Mouse (Mus musculus): ENCODE measurements around the gene Ass1. TPM values are rescaled to one million over a fixed set of nuclear protein-coding genes. Genes with fewer than 3 reads are reported as not detected.

Gene Ass1
- total and polyA plus RNA-seq, 3 experiments, result 4.9 to 6.5 (median 5.4) TPM

DNA sequence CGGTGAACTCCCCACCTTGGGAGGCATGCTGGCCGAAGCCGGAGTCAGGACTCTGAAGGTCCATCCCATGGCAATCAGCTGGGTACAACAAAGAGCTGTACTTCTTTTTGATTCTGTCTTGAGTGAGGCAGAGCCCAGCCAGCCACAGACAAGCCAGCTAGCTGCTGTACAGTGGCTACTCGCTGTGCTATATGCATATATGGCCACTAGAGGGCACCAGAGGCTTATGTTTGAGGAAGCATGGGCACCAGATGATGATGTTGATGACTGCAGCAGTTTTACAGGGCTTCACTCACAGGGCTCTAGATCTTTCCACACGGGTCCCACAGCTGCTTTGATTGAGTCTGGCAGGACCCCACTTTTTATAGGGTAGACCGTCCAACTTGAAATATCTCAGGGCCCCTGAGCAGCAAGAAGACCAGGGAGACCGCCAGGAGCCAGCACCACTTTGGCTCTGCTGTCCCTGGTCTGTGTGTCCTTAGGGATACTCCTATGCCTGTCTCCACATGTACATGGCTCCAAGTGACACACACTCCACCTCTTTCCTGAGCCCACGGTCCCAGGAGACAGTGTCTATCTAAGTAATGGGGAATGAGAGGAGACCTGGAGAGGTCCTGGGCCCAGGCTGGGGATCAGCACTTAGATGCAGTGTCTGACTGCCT is 13.0 kb downstream of the Ass1 start:
- peak; percentile 75 to 80 for DNase-seq
- TF ChIP-seq EP300 (IDR thresholded peaks at IDR 0.05; ENCODE audit: insufficient read depth, low read depth, low read length), result peak; percentile 81; the same call in 1 of the 2 replicates
- peak; percentile 99 for TF ChIP-seq CTCF (IDR thresholded peaks at IDR 0.05)
- no peak for TF ChIP-seq POLR2A (IDR thresholded peaks at IDR 0.05; ENCODE audit: insufficient read depth, low read depth, low read length)
- Histone ChIP-seq H3K9ac (ENCODE audit: low read depth, low read length) (no peak overlapping the region), H3K27ac (no peak overlapping the region), H3K4me3 (no peak overlapping the region), H3K79me2 (replicated peaks; ENCODE audit: control insufficient read depth, insufficient read depth, low read length) (no peaks in the 10 kb centered on the region), H3K4me1 (ENCODE audit: control insufficient read depth, insufficient read depth, low read length) (no peaks in the 10 kb centered on the region), H3K27me3 (ENCODE audit: control insufficient read depth, insufficient read depth, low read length) (no peaks in the 10 kb centered on the region), H3K36me3 (ENCODE audit: control insufficient read depth, insufficient read depth, low read length) (no peaks in the 10 kb centered on the region)
- WGBS, result 27% methylated on average over 8 of the region's 8 CpGs
- intact Hi-C loops (cut with DNase I), result loop anchor here (1.0 to 10.0 kb wide), 3 partner anchors 172 to 432 kb away; no protein-coding TSS in a partner anchor

DNA sequence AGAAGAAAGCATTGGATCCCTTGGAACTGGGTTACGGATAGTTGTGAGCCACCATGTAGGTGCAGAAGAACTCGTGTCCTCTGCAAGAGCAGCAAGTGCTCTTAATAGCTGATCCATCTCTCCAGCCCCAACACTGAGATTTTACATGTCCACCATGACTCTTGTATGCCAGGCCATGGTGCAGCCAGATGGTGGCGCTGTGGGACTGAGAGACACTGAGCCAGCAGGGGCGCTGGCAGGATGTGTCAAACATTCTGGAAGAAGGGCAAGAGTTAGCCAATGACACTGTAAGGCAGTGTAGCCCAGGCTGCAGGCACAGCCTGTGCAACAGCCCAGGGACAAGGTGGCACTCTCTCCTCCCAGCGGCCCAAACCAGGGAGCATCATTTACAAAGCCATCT is 14.2 kb downstream of the Ass1 start:
- intact Hi-C loops (cut with DNase I), result loop anchor here (10.0 kb wide), 1 partner anchor 301 kb away; no protein-coding TSS in a partner anchor
- H3K27me3 ChIP-seq (ENCODE audit: control insufficient read depth, insufficient read depth, low read length), result no peaks in the 10 kb centered on the region
- H3K4me3 ChIP-seq, result no peak overlapping the region
- no peaks in the 10 kb centered on the region for H3K36me3 ChIP-seq (ENCODE audit: control insufficient read depth, insufficient read depth, low read length)
- WGBS, result 37% methylated on average over 5 of the region's 5 CpGs
- no peaks in the 10 kb centered on the region for H3K4me1 ChIP-seq (ENCODE audit: control insufficient read depth, insufficient read depth, low read length)
- no peak overlapping the region for H3K9ac ChIP-seq (ENCODE audit: low read depth, low read length)
- no peak overlapping the region for H3K27ac ChIP-seq
- no peaks in the 10 kb centered on the region for H3K79me2 ChIP-seq (replicated peaks; ENCODE audit: control insufficient read depth, insufficient read depth, low read length)
- peak in 1 of 2 experiments; percentile 58 for DNase-seq
- TF ChIP-seq POLR2A (IDR thresholded peaks at IDR 0.05; ENCODE audit: insufficient read depth, low read depth, low read length) (no peak), CTCF (IDR thresholded peaks at IDR 0.05) (peak; percentile 75), EP300 (IDR thresholded peaks at IDR 0.05; ENCODE audit: insufficient read depth, low read depth, low read length) (no peak)

DNA sequence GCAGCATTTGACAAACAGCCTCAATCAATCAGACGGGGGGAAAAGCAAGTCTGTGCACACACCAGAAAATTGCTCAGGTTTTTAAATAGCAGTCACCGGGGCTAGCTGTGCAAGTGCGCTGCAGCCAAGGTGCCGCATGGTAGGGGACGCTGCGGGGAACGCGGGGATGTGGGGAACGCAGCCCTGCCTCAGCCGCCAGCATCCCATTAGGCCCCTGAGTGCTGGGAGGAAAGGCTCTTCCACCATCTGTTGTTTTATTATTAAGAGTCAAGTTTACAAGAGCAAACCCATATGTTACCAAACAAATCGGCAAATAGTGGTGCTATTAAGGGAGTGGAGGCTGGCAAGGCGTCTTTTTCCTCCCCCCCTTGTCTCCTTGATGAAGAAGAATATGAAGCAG is 19.2 kb downstream of the Ass1 start:
- no peak for DNase-seq
- 72% methylated on average over 12 of the region's 12 CpGs for WGBS
- Histone ChIP-seq H3K36me3 (ENCODE audit: control insufficient read depth, insufficient read depth, low read length) (no peaks in the 10 kb centered on the region), H3K27me3 (ENCODE audit: control insufficient read depth, insufficient read depth, low read length) (no peaks in the 10 kb centered on the region), H3K4me1 (ENCODE audit: control insufficient read depth, insufficient read depth, low read length) (no peaks in the 10 kb centered on the region), H3K9ac (ENCODE audit: low read depth, low read length) (no peak overlapping the region), H3K27ac (no peak overlapping the region), H3K79me2 (replicated peaks; ENCODE audit: control insufficient read depth, insufficient read depth, low read length) (no peaks in the 10 kb centered on the region), H3K4me3 (no peak overlapping the region)
- no peak for TF ChIP-seq CTCF (IDR thresholded peaks at IDR 0.05)
- no peak for TF ChIP-seq EP300 (IDR thresholded peaks at IDR 0.05; ENCODE audit: insufficient read depth, low read depth, low read length)
- no peak for TF ChIP-seq POLR2A (IDR thresholded peaks at IDR 0.05; ENCODE audit: insufficient read depth, low read depth, low read length)
- intact Hi-C loops (cut with DNase I), result loop anchor here (10.0 kb wide), 1 partner anchor 296 kb away; no protein-coding TSS in a partner anchor

DNA sequence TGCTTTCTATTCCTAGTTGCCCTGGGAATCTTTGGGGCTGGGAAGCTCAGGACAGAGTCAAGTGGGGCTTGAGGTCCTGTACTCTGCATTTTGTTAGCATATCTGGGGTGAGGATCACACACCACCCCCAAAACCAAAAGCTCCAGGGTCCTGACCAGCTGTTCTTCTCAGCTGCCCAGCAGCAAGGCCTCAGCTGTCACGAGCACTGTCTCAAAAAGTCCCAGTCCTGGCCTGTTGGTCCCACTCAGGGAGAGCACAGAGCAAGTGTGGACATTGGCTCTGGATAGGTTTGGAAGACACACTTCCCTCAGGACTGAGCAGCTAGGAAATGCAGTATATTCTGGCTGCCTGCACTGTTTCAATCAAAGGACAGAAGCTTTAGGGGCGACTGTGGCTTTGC is 20.5 kb downstream of the Ass1 start:
- H3K27ac ChIP-seq, result no peak overlapping the region
- H3K4me3 ChIP-seq, result no peak overlapping the region
- 68% methylated on average over 2 of the region's 2 CpGs for WGBS
- TF ChIP-seq EP300 (IDR thresholded peaks at IDR 0.05; ENCODE audit: insufficient read depth, low read depth, low read length), result no peak
- no peak for TF ChIP-seq POLR2A (IDR thresholded peaks at IDR 0.05; ENCODE audit: insufficient read depth, low read depth, low read length)
- no peak for TF ChIP-seq CTCF (IDR thresholded peaks at IDR 0.05)
- no peaks in the 10 kb centered on the region for H3K79me2 ChIP-seq (replicated peaks; ENCODE audit: control insufficient read depth, insufficient read depth, low read length)
- H3K9ac ChIP-seq (ENCODE audit: low read depth, low read length), result no peak overlapping the region
- H3K27me3 ChIP-seq (ENCODE audit: control insufficient read depth, insufficient read depth, low read length), result no peaks in the 10 kb centered on the region
- no peaks in the 10 kb centered on the region for H3K36me3 ChIP-seq (ENCODE audit: control insufficient read depth, insufficient read depth, low read length)
- DNase-seq, result no peak
- H3K4me1 ChIP-seq (ENCODE audit: control insufficient read depth, insufficient read depth, low read length), result no peaks in the 10 kb centered on the region
- intact Hi-C loops (cut with DNase I), result no loop called here

DNA sequence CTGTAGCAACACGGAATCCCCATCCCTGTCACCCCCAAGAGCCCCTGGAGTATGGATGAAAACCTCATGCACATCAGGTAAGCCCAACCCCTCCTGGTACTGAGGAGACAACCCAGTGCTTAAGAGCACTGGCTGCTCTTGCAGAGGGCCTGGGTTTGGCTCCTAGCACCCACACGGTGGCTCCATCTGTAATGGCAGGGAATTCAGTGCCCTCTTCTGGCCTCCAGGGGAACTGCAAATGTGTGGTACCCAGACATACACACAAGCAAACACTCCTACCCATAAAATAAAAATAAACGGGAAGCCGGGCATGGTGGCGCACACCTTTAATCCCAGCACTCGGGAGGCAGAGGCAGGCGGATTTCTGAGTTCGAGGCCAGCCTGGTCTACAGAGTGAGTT is 22.3 kb downstream of the Ass1 start:
- H3K27me3 ChIP-seq (ENCODE audit: control insufficient read depth, insufficient read depth, low read length), result no peaks in the 10 kb centered on the region
- no peaks in the 10 kb centered on the region for H3K4me1 ChIP-seq (ENCODE audit: control insufficient read depth, insufficient read depth, low read length)
- intact Hi-C loops (cut with DNase I), result no loop called here
- H3K36me3 ChIP-seq (ENCODE audit: control insufficient read depth, insufficient read depth, low read length), result no peaks in the 10 kb centered on the region
- TF ChIP-seq POLR2A (IDR thresholded peaks at IDR 0.05; ENCODE audit: insufficient read depth, low read depth, low read length), result no peak
- TF ChIP-seq CTCF (IDR thresholded peaks at IDR 0.05), result peak; percentile 20; the same call in 1 of the 2 replicates
- TF ChIP-seq EP300 (IDR thresholded peaks at IDR 0.05; ENCODE audit: insufficient read depth, low read depth, low read length), result no peak
- 94% methylated on average over 8 of the region's 8 CpGs for WGBS
- H3K27ac ChIP-seq, result no peak overlapping the region
- no peaks in the 10 kb centered on the region for H3K79me2 ChIP-seq (replicated peaks; ENCODE audit: control insufficient read depth, insufficient read depth, low read length)
- no peak overlapping the region for H3K9ac ChIP-seq (ENCODE audit: low read depth, low read length)
- H3K4me3 ChIP-seq, result no peak overlapping the region
- no peak for DNase-seq

DNA sequence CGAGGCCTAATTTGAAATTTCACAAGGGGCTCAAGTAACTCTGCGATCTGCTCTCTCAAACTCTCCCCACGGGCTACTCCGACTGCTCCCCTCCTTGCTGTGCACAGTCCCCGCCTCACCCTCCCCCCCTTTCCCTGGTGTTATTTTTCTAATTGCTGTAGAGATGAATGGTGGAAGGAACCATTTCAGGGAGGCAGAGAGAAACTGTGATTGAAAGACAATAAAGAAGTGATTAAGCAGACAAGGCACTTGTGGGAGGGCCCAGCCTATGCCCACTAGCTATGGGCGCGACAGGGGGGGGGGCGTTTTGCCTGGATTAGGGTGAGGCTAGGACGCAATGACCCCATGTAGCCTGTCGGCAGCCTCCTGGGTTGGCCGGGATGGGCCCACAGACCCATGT is 23.2 kb downstream of the Ass1 start:
- DNase-seq, result no peak
- Histone ChIP-seq H3K36me3 (ENCODE audit: control insufficient read depth, insufficient read depth, low read length) (no peaks in the 10 kb centered on the region), H3K4me1 (ENCODE audit: control insufficient read depth, insufficient read depth, low read length) (no peaks in the 10 kb centered on the region), H3K4me3 (no peak overlapping the region), H3K79me2 (replicated peaks; ENCODE audit: control insufficient read depth, insufficient read depth, low read length) (no peaks in the 10 kb centered on the region), H3K27ac (no peak overlapping the region), H3K27me3 (ENCODE audit: control insufficient read depth, insufficient read depth, low read length) (no peaks in the 10 kb centered on the region), H3K9ac (ENCODE audit: low read depth, low read length) (no peak overlapping the region)
- 93% methylated on average over 11 of the region's 11 CpGs for WGBS
- TF ChIP-seq EP300 (IDR thresholded peaks at IDR 0.05; ENCODE audit: insufficient read depth, low read depth, low read length) (no peak), CTCF (IDR thresholded peaks at IDR 0.05) (no peak), POLR2A (IDR thresholded peaks at IDR 0.05; ENCODE audit: insufficient read depth, low read depth, low read length) (no peak)
- intact Hi-C loops (cut with DNase I), result no loop called here

Data from heart, adult 2 months (tissue).